Mouse (Mus musculus) brain, adult 2 months (tissue): ENCODE measurements around the gene Wdr47.
"Not testable (repeated sequence)": the region's sequence is repeated elsewhere in the genome, so short reads cannot be mapped to it uniquely, and the experiment has no call there.

ENCODE experiments used
- DNase-seq: peaks from one replicate; pipeline ENCODE4 v3.0.0; 2011; ENCODE audit warnings: low read depth, low spot score

The Wdr47 gene

DNA sequence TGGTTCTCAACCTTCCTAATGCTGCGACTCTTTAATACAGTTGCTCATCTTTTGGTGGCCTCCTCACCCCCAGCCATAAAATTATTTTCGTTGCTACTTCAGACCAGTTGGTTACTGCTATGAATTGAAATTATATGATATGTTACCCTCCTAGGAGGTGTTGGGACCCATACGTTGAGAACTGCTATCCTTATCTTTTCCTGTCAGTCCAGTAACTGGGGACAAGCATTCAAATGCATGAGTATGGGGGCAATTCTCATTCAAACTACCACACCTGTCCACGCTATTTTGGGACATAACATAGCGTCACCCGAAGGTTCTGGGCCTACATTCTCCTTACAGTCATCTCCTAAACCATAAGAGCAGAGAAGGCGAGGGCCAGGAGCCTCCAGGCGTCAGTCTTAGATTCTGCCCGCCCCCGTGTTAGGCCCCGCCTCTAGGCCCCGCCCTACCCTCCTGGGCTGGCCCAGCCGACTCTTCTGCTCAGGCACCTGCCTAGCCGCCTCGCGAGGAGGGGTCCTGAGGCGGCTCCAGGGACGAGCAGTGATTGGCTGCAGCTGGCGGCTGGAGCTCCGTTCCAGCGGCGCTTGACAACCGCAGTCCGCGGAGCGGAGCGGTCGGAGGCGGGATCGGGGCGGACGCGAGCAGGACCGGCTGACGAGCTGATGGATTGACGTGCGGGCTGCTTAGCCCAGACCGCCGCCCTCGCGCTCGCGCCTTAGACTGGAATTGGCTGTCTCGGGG is at the start of gene Wdr47:
TSS of gene Wdr47 (plus strand) at position 494 of the 744 bp plus-strand sequence.
- DNase-seq, result peak; percentile 98

DNA sequence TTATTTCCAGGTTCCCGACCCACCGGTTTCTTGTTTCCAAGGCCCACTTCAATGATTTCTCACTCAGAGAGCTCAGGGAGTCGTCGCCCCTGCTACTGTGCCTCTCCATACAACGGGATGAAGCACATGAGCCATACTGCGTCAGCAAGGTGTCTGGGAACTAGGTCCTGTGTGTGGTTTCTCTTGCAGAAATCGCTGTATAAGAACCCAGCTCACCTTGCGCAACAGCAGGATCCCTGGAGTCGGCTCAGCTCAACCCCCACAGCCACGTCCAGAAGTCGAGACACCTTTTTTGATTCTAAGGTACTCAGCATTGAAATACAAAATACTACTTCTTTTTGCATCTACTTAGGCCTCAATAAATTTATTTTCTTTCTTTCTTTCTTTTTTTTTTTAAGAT is 48.8 kb upstream of the Wdr47 start:
- no peak for DNase-seq

DNA sequence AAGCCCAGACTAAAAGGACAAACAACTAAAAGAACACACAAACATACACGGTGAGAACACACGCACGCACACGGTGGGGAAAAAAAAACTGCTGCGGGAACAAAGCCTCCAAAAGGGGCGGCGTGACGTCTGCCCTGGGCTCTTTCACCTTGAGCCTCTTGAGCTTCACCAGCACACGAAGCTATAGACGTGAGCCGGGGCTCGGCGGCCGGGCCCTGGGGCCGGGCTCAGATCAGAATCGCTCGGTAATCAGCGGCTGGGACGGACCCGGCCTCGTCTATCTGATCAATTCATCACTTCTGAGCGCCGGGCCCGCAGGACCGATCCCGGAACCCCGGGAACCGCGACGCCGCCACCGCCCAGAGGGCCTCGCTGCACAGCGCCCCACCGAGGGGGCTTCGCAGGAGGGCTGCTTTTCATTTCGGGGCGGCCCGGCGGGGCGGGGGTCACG is 36.9 kb upstream of the Wdr47 start:
- no peak for DNase-seq

DNA sequence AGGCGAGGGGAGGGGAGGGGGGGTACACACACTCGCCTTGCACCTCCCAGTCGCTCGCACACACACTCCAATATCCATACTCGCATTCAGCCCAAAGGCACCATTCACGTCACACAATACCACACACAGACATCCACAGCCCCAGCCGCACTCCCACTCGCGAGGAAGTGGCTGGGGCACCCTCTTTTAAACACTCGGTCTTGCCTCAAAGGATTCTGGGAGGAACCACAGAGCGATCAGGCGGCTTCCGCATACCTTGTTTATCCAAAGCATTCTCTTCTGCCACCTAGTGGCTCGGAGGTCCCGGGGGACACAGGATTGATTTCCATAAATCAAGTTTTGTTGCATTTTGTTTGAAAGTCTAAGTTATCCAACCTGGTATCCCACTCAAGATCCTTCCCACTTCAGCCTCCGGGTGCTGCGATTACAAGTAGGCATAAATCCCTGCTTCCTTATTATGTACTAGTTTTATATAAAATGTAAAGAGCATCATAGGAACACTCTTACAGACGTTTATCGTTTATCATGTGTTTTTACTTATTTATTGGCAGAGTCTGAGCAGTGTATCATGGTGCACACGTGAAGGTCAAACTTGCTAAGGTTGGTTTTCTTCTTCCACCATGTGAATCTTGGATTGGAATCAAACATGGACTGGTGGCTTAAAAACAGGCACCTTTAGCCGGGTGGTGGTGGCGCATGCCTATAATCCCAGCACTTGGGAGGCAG is 36.3 kb upstream of the Wdr47 start:
- DNase-seq, result peak; percentile 99

DNA sequence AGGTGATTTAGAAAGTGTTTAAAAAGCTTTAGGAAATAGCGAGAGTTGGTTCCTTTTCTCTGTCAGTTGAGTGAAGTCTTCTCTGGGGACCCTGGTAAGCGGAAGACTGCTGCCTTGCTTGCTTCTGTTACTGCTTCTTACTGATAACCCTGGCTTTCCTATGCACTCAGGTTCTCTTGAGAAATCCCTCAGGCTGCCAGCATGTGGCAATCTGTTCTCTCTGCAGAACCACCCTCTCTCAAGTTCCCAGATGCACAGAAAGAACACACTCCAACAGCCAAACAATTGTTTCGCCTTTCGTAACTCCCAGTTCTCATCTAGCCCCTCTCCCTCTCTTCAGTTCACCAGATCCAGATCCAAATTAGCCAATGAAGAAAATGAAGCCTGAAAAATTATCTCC is 33.2 kb upstream of the Wdr47 start:
- no peak for DNase-seq

- peak; percentile 100 for DNase-seq
These were observed 28.8 kb upstream of the Wdr47 start, which contains the start of gene Tmem167b for GRCm38 (mm10) chr3:108562133-108562730. Gene Tmem167b (minus strand): TSS chr3:108562466.

DNA sequence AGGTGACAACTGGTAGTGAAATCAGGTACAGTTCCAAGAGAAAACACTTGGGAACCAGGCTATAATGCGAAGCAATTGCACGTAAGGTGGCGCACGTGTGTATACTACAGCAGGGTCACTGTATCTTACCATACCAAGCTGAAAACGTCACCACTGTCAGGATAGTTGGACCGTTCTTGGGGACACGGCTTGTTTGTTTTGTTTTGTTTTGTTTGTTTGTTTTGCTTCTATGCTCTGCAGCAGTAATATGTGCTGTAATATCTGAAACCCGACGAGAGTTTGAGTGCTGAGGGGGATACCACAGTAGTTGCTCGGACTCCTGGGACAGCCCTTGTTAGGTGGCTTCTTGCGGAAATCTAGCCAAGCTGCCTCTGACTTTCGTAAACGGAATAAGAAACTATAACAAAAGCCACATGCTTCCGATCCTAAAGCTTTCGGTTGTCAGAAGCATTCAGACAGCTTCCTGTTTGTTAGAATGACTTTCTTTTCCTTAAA is 28.3 kb upstream of the Wdr47 start:
- no peak for DNase-seq

DNA sequence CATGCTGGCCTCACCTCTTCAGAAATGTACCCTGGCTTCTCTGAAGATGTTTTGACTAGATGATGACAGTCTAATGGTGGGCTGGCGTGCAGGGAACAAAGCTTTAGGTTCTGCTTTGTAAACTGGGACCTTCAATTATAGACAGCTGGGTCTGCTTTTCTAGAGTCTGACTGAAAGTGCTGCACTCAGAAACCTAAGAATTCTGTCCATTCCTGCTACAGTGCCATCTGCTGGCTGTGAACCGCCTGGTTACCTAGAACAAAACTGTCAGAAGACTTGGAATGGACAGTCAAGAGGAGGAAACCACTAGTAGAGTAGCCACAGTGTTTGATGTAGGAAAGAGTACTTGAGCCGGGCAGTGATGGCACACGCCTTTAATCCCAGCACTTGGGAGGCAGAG is 27.8 kb upstream of the Wdr47 start:
- DNase-seq, result peak; percentile 92

- peak; percentile 85 for DNase-seq
These were observed 22.8 kb upstream of the Wdr47 start for GRCm38 (mm10) chr3:108567990-108568877.

DNA sequence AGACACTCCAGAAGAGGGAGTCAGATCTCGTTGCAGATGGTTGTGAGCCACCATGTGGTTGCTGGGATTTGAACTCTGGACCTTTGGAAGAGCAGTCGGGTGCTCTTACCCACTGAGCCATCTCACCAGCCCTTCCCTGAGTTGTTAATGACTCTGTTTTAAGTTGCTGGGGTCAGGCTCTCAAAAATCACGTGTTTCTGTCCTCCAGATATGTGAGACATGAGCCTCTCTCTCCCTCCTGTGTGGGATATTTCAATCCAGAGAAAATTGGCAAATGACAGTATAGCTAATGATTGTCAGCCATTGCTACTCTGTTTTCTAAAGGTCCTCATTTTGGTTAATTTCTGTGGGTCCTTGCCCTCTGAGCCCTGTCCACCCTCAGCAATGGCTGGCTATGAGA is 21.4 kb upstream of the Wdr47 start:
- not testable (repeated sequence) for DNase-seq

- no peak for DNase-seq
These were observed 20.3 kb upstream of the Wdr47 start for GRCm38 (mm10) chr3:108570813-108571212.

GRCm38 (mm10) chr3:108571443-108572294 is 19.4 kb upstream of the Wdr47 start, which contains the start of gene Taf13:
Gene Taf13 (plus strand): TSS chr3:108571698.
- peak; percentile 99 for DNase-seq

DNA sequence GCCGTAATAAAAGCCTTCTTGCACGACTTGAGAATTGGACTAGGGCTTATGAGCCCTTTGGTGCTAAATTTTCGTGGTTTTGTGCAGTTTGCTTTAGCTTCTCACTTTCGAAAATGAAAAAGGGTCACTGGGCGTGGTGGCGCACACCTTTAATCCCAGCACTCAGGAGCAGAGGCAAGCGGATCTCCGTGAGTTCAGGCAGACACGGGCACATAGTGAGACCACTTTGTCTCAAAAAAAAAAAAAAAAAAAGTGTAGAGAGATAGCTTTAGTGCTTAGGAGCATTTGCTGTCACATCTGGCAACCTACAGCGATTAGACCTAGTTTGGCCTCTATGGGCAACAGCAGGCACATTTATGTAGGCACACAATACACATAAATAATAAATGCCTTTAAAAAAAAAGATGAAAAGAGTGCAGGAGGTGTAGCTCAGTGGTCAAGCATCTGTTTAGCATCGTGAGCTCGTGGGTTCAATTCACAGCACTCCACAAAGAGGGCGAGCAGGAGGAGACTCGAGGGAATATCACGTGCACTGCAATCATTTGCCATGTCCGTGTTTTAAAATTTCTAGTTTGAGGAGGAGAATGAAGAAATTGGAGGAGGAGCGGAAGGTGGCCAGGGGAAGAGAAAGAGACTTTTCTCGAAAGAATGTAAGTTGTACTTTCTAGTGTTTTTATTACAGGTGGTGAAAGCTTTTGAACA is 18.6 kb upstream of the Wdr47 start:
- DNase-seq, result no peak

DNA sequence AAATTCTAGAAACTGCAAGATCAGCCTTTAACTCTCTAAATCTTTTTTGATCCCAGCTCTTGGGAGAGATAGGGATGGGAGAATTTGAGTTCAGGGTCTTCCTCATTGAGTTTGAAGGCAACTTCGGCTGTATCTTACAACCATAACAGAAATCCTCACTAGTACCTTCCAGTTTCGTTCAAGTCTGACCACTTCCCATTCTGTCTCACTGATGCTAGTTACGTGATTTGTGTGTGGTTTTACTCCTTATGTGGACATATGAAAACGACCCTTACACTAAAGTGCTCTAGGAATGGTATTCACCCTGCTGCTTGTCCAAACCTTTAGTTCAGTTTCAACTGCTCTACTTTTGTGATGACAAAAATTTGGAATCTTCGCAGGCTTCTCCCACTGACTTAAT is 17.1 kb upstream of the Wdr47 start:
- no peak for DNase-seq

GRCm38 (mm10) chr3:108584580-108584979 is 6.5 kb upstream of the Wdr47 start:
- no peak for DNase-seq

DNA sequence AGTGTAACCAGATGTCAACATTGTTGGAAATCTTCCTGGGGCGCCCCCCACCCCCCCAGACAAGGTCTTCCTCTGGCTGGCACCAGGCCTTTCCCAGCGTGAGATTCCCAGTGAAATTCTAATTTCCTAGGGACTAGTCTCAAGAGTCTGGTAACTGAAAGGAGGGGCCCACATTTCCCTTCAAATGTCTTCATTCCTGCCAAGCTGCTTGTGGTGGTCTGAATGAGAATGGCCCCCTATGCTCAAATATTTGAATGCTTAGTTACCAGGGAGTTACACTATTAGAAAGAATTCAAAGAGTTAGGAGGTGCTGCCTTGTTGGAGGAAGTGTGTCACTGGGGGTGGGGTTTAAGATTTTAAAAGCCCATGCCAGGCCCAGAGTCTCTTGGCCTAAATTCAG is 2.6 kb upstream of the Wdr47 start:
- DNase-seq, result no peak

GRCm38 (mm10) chr3:108591530-108592522 is 747 bp downstream of the Wdr47 start:
- peak; percentile 47 for DNase-seq

GRCm38 (mm10) chr3:108608906-108609305 is 17.8 kb downstream of the Wdr47 start:
- no peak for DNase-seq
